Mouse (Mus musculus): Measurements from ENCODE around the gene Cox19. TPM values are rescaled to one million over a fixed set of nuclear protein-coding genes. Genes with fewer than 3 reads are reported as not detected.

Gene Cox19
- polyA plus RNA-seq, 2 experiments = 77.8 to 108 TPM

DNA sequence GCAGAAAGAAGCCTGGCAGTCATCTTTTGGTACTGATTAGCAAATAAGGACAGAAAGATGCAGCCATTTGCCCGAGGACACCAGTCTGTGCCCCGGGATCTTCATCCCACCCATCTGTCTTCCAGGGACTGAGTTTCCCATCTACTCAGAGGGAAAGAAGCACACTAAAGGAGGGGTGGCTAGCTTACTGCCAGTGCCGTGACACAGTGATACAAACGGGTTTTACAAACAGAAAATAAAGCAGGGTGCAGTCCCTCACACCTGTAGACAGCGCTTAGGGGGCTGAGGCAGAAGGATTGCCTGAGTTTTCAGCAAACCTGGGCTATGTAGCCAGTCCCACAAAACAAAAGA, 5.9 kb downstream of the Cox19 start:
- H3K27ac ChIP-seq (replicated peaks; ENCODE audit: low read depth, low read length) = 0 out of 2 replicates have a peak overlapping the region, but pooled peaks have one; percentile 7
- 9% methylated on average over 5 of the region's 5 CpGs for WGBS
- H3K4me2 ChIP-seq (replicated peaks; ENCODE audit: low read depth, low read length, severe bottlenecking) = peak overlapping the region; percentile 93
- H3K4me3 ChIP-seq (replicated peaks; ENCODE audit: low read length) = peak overlapping the region; percentile 83
- H3K27me3 ChIP-seq (ENCODE audit: control insufficient read depth, insufficient read depth, low read length) = no peaks in the 10 kb centered on the region
- H3K4me1 ChIP-seq (ENCODE audit: control insufficient read depth, insufficient read depth, low read length) = 0 out of 2 replicates have a peak, but pooled peaks cover 7% of the 10 kb centered on the region
- TF ChIP-seq POLR2A (IDR thresholded peaks at IDR 0.05; ENCODE audit: borderline replicate concordance, extremely low read depth, insufficient read depth, insufficient read length) = no peak
- 0 out of 2 replicates have a peak, but pooled peaks have one; percentile 10 for ATAC-seq (ENCODE audit: low FRiP score, low read depth)
- no peak for DNase-seq (ENCODE audit: low spot score)
- peaks cover 24% of the 10 kb centered on the region for H3K36me3 ChIP-seq (ENCODE audit: control insufficient read depth, insufficient read depth, low read length)
- peak overlapping the region; percentile 45 for H3K9ac ChIP-seq (ENCODE audit: low read depth, low read length, severe bottlenecking)
- no peaks in the 10 kb centered on the region for H3K9me3 ChIP-seq (ENCODE audit: control insufficient read depth, low read length)

DNA sequence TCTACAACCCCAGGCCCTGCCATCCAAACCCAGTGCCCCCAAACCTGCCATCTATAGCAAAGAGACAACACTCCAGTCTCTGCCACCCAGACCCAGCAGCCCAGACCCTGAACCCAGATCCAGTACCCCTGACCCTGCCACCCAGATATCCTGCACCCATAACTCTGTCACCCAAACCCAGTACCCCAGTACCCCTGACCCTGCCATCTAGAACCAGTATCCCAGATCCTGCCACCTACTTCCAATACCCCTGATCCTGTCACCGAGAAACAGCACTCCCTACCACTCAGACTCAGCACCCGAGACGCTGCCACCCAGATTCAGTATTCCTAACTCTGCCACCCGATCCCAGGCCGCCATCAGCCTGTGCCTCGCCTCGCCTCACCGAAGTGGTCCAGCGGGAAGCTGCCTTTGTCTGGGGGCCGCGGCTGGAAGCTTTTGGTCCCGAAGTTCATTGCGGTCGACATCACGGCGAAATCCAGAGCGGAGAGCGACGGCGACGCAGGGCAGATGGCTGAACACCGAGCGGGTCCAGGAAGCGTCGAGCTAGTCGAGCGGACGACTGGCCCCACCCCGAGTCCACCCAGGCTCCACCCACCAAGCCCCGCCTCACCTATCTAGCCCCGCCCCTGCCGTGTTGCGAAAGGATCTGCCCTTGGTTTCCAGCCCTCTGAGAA, 6.4 kb downstream of the Cox19 start:
- DNase-seq (ENCODE audit: low spot score) = peak; percentile 95
- no peaks in the 10 kb centered on the region for H3K9me3 ChIP-seq (ENCODE audit: control insufficient read depth, low read length)
- H3K9ac ChIP-seq (ENCODE audit: low read depth, low read length, severe bottlenecking) = peak overlapping the region; percentile 86
- no peaks in the 10 kb centered on the region for H3K27me3 ChIP-seq (ENCODE audit: control insufficient read depth, insufficient read depth, low read length)
- H3K4me2 ChIP-seq (replicated peaks; ENCODE audit: low read depth, low read length, severe bottlenecking) = peak overlapping the region; percentile 93
- H3K4me1 ChIP-seq (ENCODE audit: control insufficient read depth, insufficient read depth, low read length) = 0 out of 2 replicates have a peak, but pooled peaks cover 7% of the 10 kb centered on the region
- ATAC-seq (ENCODE audit: low FRiP score, low read depth) = peak; percentile 93
- TF ChIP-seq POLR2A (IDR thresholded peaks at IDR 0.05; ENCODE audit: borderline replicate concordance, extremely low read depth, insufficient read depth, insufficient read length) = no peak
- H3K27ac ChIP-seq (replicated peaks; ENCODE audit: low read depth, low read length) = peak overlapping the region; percentile 55; the same call in 1 of the 2 replicates
- peak overlapping the region; percentile 83 for H3K4me3 ChIP-seq (replicated peaks; ENCODE audit: low read length)
- under 1% methylated on average over 33 of the region's 33 CpGs for WGBS
- peaks cover 29% of the 10 kb centered on the region for H3K36me3 ChIP-seq (ENCODE audit: control insufficient read depth, insufficient read depth, low read length)

DNA sequence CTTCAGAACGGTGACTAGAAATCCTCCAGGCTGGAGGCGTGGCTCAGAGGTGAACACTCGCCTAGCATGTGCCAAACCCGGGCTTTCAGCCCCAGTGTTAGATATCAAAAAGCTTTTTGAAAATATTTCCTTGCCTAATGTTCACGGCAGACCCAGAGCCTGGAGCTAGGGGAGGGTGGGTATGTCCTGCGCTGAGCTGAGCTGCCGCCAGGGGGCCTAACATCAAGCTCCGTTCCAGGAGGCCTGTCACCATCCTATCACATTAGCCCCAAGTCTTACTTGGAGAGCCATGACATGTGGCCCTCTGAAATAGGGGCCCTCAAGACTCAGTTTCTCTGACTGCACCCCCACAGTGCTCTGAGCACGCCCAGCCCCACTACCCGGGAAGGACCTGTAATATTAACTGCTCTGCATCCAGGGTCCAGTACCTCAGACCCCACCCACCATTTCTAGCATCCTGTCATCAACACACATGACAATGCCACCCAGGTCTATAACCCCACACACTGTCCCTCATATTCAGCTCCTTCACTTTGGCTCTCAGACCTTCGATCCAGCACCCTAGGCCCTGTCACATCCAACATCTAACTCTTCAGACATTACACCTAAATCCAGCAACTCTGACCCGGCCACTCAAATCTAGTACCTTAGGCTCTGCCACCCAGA, 7.1 kb downstream of the Cox19 start:
- TF ChIP-seq POLR2A (IDR thresholded peaks at IDR 0.05; ENCODE audit: borderline replicate concordance, extremely low read depth, insufficient read depth, insufficient read length) = no peak
- Histone ChIP-seq H3K27ac (replicated peaks; ENCODE audit: low read depth, low read length) (0 out of 2 replicates have a peak overlapping the region, but pooled peaks have one; percentile 55), H3K4me1 (ENCODE audit: control insufficient read depth, insufficient read depth, low read length) (0 out of 2 replicates have a peak, but pooled peaks cover 7% of the 10 kb centered on the region), H3K4me3 (replicated peaks; ENCODE audit: low read length) (peak overlapping the region; percentile 83), H3K4me2 (replicated peaks; ENCODE audit: low read depth, low read length, severe bottlenecking) (peak overlapping the region; percentile 93), H3K27me3 (ENCODE audit: control insufficient read depth, insufficient read depth, low read length) (no peaks in the 10 kb centered on the region), H3K9me3 (ENCODE audit: control insufficient read depth, low read length) (no peaks in the 10 kb centered on the region), H3K36me3 (ENCODE audit: control insufficient read depth, insufficient read depth, low read length) (peaks cover 35% of the 10 kb centered on the region), H3K9ac (ENCODE audit: low read depth, low read length, severe bottlenecking) (peak overlapping the region; percentile 86)
- ATAC-seq (ENCODE audit: low FRiP score, low read depth) = peak; percentile 72
- 6% methylated on average over 12 of the region's 12 CpGs for WGBS
- peak; percentile 81 for DNase-seq (ENCODE audit: low spot score)

DNA sequence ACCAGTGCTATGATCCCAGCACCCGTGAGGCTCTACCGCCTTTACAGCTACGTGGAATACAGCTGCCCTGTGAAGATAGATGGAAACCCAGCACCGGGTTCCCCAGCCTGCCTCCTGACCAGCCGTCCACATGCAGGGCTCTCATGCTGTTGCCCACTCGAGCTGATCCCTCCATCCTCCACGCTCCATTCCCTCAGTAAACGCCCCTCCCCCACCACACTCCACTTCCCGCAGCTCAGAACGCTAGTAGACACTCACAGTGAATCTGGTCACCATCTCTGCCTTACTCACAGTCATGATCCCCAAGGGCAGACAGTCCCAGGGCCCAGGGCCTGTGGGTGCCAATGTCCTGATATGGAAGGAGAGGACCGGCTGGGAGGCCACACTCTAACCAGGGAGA, 12.3 kb downstream of the Cox19 start:
- ATAC-seq (ENCODE audit: low FRiP score, low read depth) (no peak), DNase-seq (ENCODE audit: low spot score) (no peak)
- no peak overlapping the region for H3K4me2 ChIP-seq (replicated peaks; ENCODE audit: low read depth, low read length, severe bottlenecking)
- 88% methylated on average over 11 of the region's 11 CpGs for WGBS
- H3K9ac ChIP-seq (ENCODE audit: low read depth, low read length, severe bottlenecking) = no peak overlapping the region
- no peak overlapping the region for H3K27ac ChIP-seq (replicated peaks; ENCODE audit: low read depth, low read length)
- no peak for TF ChIP-seq POLR2A (IDR thresholded peaks at IDR 0.05; ENCODE audit: borderline replicate concordance, extremely low read depth, insufficient read depth, insufficient read length)
- peaks cover 73% of the 10 kb centered on the region for H3K36me3 ChIP-seq (ENCODE audit: control insufficient read depth, insufficient read depth, low read length)
- H3K9me3 ChIP-seq (ENCODE audit: control insufficient read depth, low read length) = no peaks in the 10 kb centered on the region
- 0 out of 2 replicates have a peak, but pooled peaks cover 5% of the 10 kb centered on the region for H3K4me1 ChIP-seq (ENCODE audit: control insufficient read depth, insufficient read depth, low read length)
- H3K27me3 ChIP-seq (ENCODE audit: control insufficient read depth, insufficient read depth, low read length) = no peaks in the 10 kb centered on the region
- H3K4me3 ChIP-seq (replicated peaks; ENCODE audit: low read length) = no peak overlapping the region

DNA sequence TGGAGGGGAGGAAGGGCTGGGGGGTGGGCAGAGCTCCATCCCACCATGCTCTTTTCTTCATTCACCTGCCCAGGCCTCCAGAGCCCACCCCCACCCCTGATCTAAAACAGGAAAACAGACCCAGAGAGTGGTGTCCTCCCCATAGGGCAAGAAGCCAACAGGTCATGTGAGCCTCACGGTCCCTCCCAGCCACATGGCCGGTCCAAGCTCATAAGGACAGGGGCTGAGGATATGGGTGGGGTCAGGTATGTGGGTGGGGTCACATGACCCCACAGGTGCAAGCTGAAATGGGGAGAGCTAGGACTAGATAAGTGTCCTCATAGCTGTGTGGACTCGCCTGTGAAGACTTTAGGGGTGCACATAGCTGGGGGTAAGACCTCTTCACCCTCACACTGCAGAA, 12.8 kb downstream of the Cox19 start:
- no peak overlapping the region for H3K4me3 ChIP-seq (replicated peaks; ENCODE audit: low read length)
- H3K27ac ChIP-seq (replicated peaks; ENCODE audit: low read depth, low read length) = no peak overlapping the region
- no peak for TF ChIP-seq POLR2A (IDR thresholded peaks at IDR 0.05; ENCODE audit: borderline replicate concordance, extremely low read depth, insufficient read depth, insufficient read length)
- no peaks in the 10 kb centered on the region for H3K4me1 ChIP-seq (ENCODE audit: control insufficient read depth, insufficient read depth, low read length)
- no peaks in the 10 kb centered on the region for H3K27me3 ChIP-seq (ENCODE audit: control insufficient read depth, insufficient read depth, low read length)
- H3K9me3 ChIP-seq (ENCODE audit: control insufficient read depth, low read length) = no peaks in the 10 kb centered on the region
- ATAC-seq (ENCODE audit: low FRiP score, low read depth) (no peak), DNase-seq (ENCODE audit: low spot score) (no peak)
- H3K9ac ChIP-seq (ENCODE audit: low read depth, low read length, severe bottlenecking) = no peak overlapping the region
- H3K4me2 ChIP-seq (replicated peaks; ENCODE audit: low read depth, low read length, severe bottlenecking) = no peak overlapping the region
- H3K36me3 ChIP-seq (ENCODE audit: control insufficient read depth, insufficient read depth, low read length) = peaks cover 73% of the 10 kb centered on the region
- 82% methylated on average over 3 of the region's 3 CpGs for WGBS

Measured in limb, embryonic 14.5 days (tissue).